Mouse (Mus musculus): ENCODE results near the gene Sacm1l. TPM values are rescaled to one million over a fixed set of nuclear protein-coding genes. Genes with fewer than 3 reads are reported as not detected.

The Sacm1l gene
- total and polyA plus RNA-seq, 3 experiments: 20.5 to 21.7 TPM; not detected in 1

DNA sequence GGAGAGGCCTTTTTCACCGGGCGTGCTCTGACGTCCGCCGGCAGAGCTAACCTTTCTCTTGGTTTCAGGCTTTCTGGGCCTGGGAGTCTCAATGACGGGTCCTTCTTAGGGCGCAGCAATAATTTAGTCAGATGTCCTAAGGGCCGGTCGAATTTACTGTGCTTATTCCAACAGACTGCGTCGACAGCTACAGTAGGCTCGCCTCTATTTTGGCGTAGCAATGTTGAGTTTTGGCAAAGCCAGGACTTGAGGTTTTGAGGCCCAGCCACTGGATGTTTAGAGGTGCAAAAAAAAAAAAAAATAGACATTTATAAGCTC, 558 bp downstream of the Sacm1l start:
- Histone ChIP-seq H3K79me2 (ENCODE audit: control insufficient read depth, insufficient read depth, low read length, poor library complexity) (peaks cover 28% of the 10 kb centered on the region), H3K9ac (ENCODE audit: control insufficient read depth, low read depth, low read length, poor library complexity, severe bottlenecking) (peak overlapping the region; percentile 79), H3K9me3 (replicated peaks; ENCODE audit: insufficient read depth, low read length) (no peaks in the 10 kb centered on the region), H3K27me3 (ENCODE audit: control insufficient read depth in 1 of 2, insufficient read depth in 2 of 2, low read length in 2 of 2) (no peaks in the 10 kb centered on the region), H3K4me1 (ENCODE audit: control insufficient read depth in 1 of 2, insufficient read depth in 2 of 2, low read length in 2 of 2) (peaks cover 9 to 18% of the 10 kb centered on the region in 2 experiments; a peak in 3 of 4 replicates), H3K27ac (ENCODE audit: control insufficient read depth, low read depth, low read length) (peak overlapping the region; percentile 54), H3K36me3 (ENCODE audit: control insufficient read depth in 1 of 2, insufficient read depth in 2 of 2, low read length in 2 of 2) (peaks cover 0 to 27% of the 10 kb centered on the region in 2 experiments; a peak in 2 of 4 replicates), H3K4me3 (ENCODE audit: control insufficient read depth in 1 of 2, insufficient read depth in 1 of 2, low read depth in 2 of 2, low read length in 2 of 2) (peak overlapping the region; percentile 82 to 96)
- DNase-seq (ENCODE audit: low read depth, low spot score): peak; percentile 68
- 0 out of 2 replicates have a peak, but pooled peaks have one; percentile 19 for TF ChIP-seq MXI1 (IDR thresholded peaks at IDR 0.05; ENCODE audit: low read depth, low read length)
- peak; percentile 39; the same call in 1 of the 2 replicates for TF ChIP-seq UBTF (IDR thresholded peaks at IDR 0.05; ENCODE audit: borderline replicate concordance, insufficient read depth, low read depth, low read length)
- TF ChIP-seq E2F4 (IDR thresholded peaks at IDR 0.05; ENCODE audit: borderline replicate concordance, low read depth, low read length): no peak

DNA sequence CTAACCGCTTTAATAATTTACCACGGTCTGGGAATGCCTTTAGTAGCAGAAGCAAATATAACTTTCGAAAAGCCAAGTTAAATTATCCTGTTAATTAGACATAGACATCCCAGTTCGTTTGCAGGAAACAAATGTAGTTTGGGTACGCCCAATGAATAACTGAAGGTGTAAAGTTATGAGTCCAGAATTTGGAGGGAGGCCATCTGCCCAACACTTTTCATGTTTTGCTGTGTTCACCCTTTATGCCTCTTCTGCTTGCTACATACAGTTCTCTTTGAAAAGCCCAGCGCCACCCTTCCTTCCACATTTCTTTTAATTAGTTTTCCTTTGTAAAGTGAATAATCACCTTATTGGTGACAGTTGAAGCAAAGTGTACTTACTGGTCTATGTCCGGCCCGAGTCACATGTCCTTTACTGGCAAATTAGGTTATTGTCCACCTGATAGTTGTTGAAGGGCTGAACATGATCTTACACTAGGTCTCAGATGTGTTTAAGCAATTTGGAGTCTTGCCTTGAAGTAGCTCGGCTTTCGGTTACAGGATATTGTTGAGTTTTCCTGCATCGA, 1.1 kb downstream of the Sacm1l start:
- DNase-seq (ENCODE audit: low read depth, low spot score): peak; percentile 63
- H3K27ac ChIP-seq (ENCODE audit: control insufficient read depth, low read depth, low read length): peak overlapping the region; percentile 54
- TF ChIP-seq USF1 (IDR thresholded peaks at IDR 0.05; ENCODE audit: low read depth, low read length) (peak; percentile 59; the same call in 1 of the 2 replicates), JUND (IDR thresholded peaks at IDR 0.05; ENCODE audit: low read depth, low read length) (no peak)

DNA sequence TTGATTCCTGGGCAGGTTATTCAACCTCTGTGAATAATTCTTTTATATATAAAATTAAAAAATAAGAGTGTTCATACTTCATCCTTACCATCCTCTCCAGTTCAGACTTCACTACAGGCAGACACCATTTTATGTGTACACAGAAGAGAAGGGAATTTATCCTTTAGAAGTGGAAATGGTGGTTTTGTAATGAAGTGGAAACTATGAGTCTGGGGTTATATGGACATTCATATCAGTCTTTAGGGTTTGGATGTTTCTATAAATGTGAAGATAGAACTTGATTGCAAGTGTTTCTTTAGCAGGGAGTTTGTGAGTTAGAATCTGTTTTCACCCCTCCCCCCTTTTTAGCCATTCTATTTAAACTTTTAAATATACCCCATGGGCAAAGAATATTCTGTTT, 1.7 kb downstream of the Sacm1l start:
- Histone ChIP-seq H3K4me1 (ENCODE audit: control insufficient read depth in 1 of 2, insufficient read depth in 2 of 2, low read length in 2 of 2) (peaks cover 4 to 13% of the 10 kb centered on the region in 2 experiments; a peak in 3 of 4 replicates), H3K27me3 (ENCODE audit: control insufficient read depth in 1 of 2, insufficient read depth in 2 of 2, low read length in 2 of 2) (no peaks in the 10 kb centered on the region), H3K27ac (ENCODE audit: control insufficient read depth, low read depth, low read length) (no peak overlapping the region), H3K9me3 (replicated peaks; ENCODE audit: insufficient read depth, low read length) (no peaks in the 10 kb centered on the region), H3K4me3 (ENCODE audit: control insufficient read depth in 1 of 2, insufficient read depth in 1 of 2, low read depth in 2 of 2, low read length in 2 of 2) (peak overlapping the region; percentile 82 to 96; a peak in 3 of 4 replicates), H3K36me3 (ENCODE audit: control insufficient read depth in 1 of 2, insufficient read depth in 2 of 2, low read length in 2 of 2) (peaks cover 0 to 22% of the 10 kb centered on the region in 2 experiments; a peak in 3 of 4 replicates), H3K79me2 (ENCODE audit: control insufficient read depth, insufficient read depth, low read length, poor library complexity) (peaks cover 33% of the 10 kb centered on the region), H3K9ac (ENCODE audit: control insufficient read depth, low read depth, low read length, poor library complexity, severe bottlenecking) (peak overlapping the region; percentile 79)
- DNase-seq (ENCODE audit: low read depth, low spot score): no peak
- no peak for TF ChIP-seq MAFK (IDR thresholded peaks at IDR 0.05; ENCODE audit: borderline replicate concordance, low read depth, low read length)
- TF ChIP-seq MXI1 (IDR thresholded peaks at IDR 0.05; ENCODE audit: low read depth, low read length): no peak
- TF ChIP-seq GATA1 (IDR thresholded peaks at IDR 0.05; ENCODE audit: low read depth, low read length): no peak
- no peak for TF ChIP-seq BHLHE40 (IDR thresholded peaks at IDR 0.05; ENCODE audit: borderline replicate concordance, low read depth, low read length)
- no peak for TF ChIP-seq E2F4 (IDR thresholded peaks at IDR 0.05; ENCODE audit: borderline replicate concordance, low read depth, low read length)
- TF ChIP-seq KAT2A (conservative IDR thresholded peaks at IDR 0.05; ENCODE audit: low read depth, low read length): no peak
- no peak for TF ChIP-seq POLR2AphosphoS2 (IDR thresholded peaks at IDR 0.05; ENCODE audit: low read length)
- no peak for TF ChIP-seq ZMIZ1 (IDR thresholded peaks at IDR 0.05; ENCODE audit: low read depth, low read length)
- TF ChIP-seq ELF1 (IDR thresholded peaks at IDR 0.05; ENCODE audit: low read depth, low read length): no peak
- no peak for TF ChIP-seq RCOR1 (IDR thresholded peaks at IDR 0.05; ENCODE audit: low read depth, low read length)
- TF ChIP-seq ZNF384 (IDR thresholded peaks at IDR 0.05; ENCODE audit: low read depth, low read length): no peak
- no peak for TF ChIP-seq ZKSCAN1 (IDR thresholded peaks at IDR 0.05; ENCODE audit: low read depth, low read length)
- TF ChIP-seq MYB (IDR thresholded peaks at IDR 0.05; ENCODE audit: low read depth, low read length): no peak
- TF ChIP-seq RAD21 (IDR thresholded peaks at IDR 0.05; ENCODE audit: low read depth, low read length): no peak
- TF ChIP-seq HCFC1 (IDR thresholded peaks at IDR 0.05; ENCODE audit: low read depth, low read length): no peak
- TF ChIP-seq TBP (IDR thresholded peaks at IDR 0.05; ENCODE audit: low read depth, low read length): no peak

More for the DNA sequence above, 1.1 kb downstream of the Sacm1l start:
- peaks cover 6 to 14% of the 10 kb centered on the region in 2 experiments; a peak in 3 of 4 replicates for H3K4me1 ChIP-seq (ENCODE audit: control insufficient read depth in 1 of 2, insufficient read depth in 2 of 2, low read length in 2 of 2)
- peaks cover 28% of the 10 kb centered on the region for H3K79me2 ChIP-seq (ENCODE audit: control insufficient read depth, insufficient read depth, low read length, poor library complexity)
- H3K9ac ChIP-seq (ENCODE audit: control insufficient read depth, low read depth, low read length, poor library complexity, severe bottlenecking): peak overlapping the region; percentile 79
- H3K27me3 ChIP-seq (ENCODE audit: control insufficient read depth in 1 of 2, insufficient read depth in 2 of 2, low read length in 2 of 2): no peaks in the 10 kb centered on the region
- H3K4me3 ChIP-seq (ENCODE audit: control insufficient read depth in 1 of 2, insufficient read depth in 1 of 2, low read depth in 2 of 2, low read length in 2 of 2): peak overlapping the region; percentile 82 to 96
- H3K9me3 ChIP-seq (replicated peaks; ENCODE audit: insufficient read depth, low read length): no peaks in the 10 kb centered on the region
- peaks cover 0 to 23% of the 10 kb centered on the region in 2 experiments; a peak in 2 of 4 replicates for H3K36me3 ChIP-seq (ENCODE audit: control insufficient read depth in 1 of 2, insufficient read depth in 2 of 2, low read length in 2 of 2)
